Mouse (Mus musculus) large intestine, adult 2 months (tissue): ENCODE measurements around the gene Zbtb8b. TPM values are rescaled to one million over a fixed set of nuclear protein-coding genes. Genes with fewer than 3 reads are reported as not detected.
"Not testable (repeated sequence)": the region's sequence is repeated elsewhere in the genome, so short reads cannot be mapped to it uniquely, and the experiment has no call there.

ENCODE experiments used
- DNase-seq: peaks from one replicate; pipeline ENCODE4 v3.0.0-alpha.2; 2012; ENCODE audit warnings: low read depth, low spot score
- WGBS: fragments of 180-500 bp; shearing (Covaris S2); methylation state at CpG from one replicate; pipeline ENCODE4 v1.1.7; 2018; 5-methylcytosine and 5-hydroxymethylcytosine counted together
- polyA plus RNA-seq: library from polyadenylated mRNA; depleted of rRNA; stranded (reverse); fragments of >200 nt; gene quantifications from 2 replicates; pipeline ENCODE4 v1.2.3, GENCODE M21; 2012; rRNA removed

Gene Zbtb8b
- 0.02 TPM in 1 of 2 replicates, not detected in the other for polyA plus RNA-seq

- WGBS, result 4% methylated on average over 33 of the region's 33 CpGs
- no peak for DNase-seq
These were observed at the start of gene Zbtb8b for GRCm38 (mm10) chr4:129440340-129441063. Gene Zbtb8b, minus strand, starts transcription at chr4:129440853.

- DNase-seq, result no peak
- WGBS, result 76% methylated on average over 1 of the region's 1 CpGs
These were observed 40.4 kb upstream of the Zbtb8b start for GRCm38 (mm10) chr4:129481090-129481489.

GRCm38 (mm10) chr4:129479863-129480262 is 39.2 kb upstream of the Zbtb8b start:
- WGBS, result 89% methylated on average over 3 of the region's 3 CpGs

GRCm38 (mm10) chr4:129476047-129476446 is 35.4 kb upstream of the Zbtb8b start:
- 94% methylated on average over 11 of the region's 11 CpGs for WGBS
- no peak for DNase-seq

More at GRCm38 (mm10) chr4:129479863-129480262, 39.2 kb upstream of the Zbtb8b start:
- no peak for DNase-seq

- DNase-seq, result no peak
- 43% methylated on average over 4 of the region's 4 CpGs for WGBS
These were observed 23.7 kb upstream of the Zbtb8b start for GRCm38 (mm10) chr4:129464286-129464815.

GRCm38 (mm10) chr4:129463097-129464059 is 22.7 kb upstream of the Zbtb8b start:
- DNase-seq, result no peak
- 70% methylated on average over 24 of the region's 24 CpGs for WGBS

GRCm38 (mm10) chr4:129462118-129462517 is 21.5 kb upstream of the Zbtb8b start:
- 19% methylated on average over 3 of the region's 3 CpGs for WGBS
- no peak for DNase-seq

GRCm38 (mm10) chr4:129461183-129461960 is 20.7 kb upstream of the Zbtb8b start, which contains the start of gene Bsdc1:
Gene Bsdc1, plus strand, starts transcription at chr4:129461581.
- under 1% methylated on average over 46 of the region's 46 CpGs for WGBS
- peak; percentile 98 for DNase-seq

- under 1% methylated on average over 4 of the region's 4 CpGs for WGBS
- no peak for DNase-seq
These were observed 20.2 kb upstream of the Zbtb8b start for GRCm38 (mm10) chr4:129460827-129461182.

- 40% methylated on average over 3 of the region's 3 CpGs for WGBS
- no peak for DNase-seq
These were observed 19.1 kb upstream of the Zbtb8b start for GRCm38 (mm10) chr4:129459726-129460125.

- WGBS, result 81% methylated on average over 2 of the region's 2 CpGs
- DNase-seq, result not testable (repeated sequence)
These were observed 16.7 kb upstream of the Zbtb8b start for GRCm38 (mm10) chr4:129457311-129457710.

- DNase-seq, result no peak
- 45% methylated on average over 5 of the region's 5 CpGs for WGBS
These were observed 15.5 kb upstream of the Zbtb8b start for GRCm38 (mm10) chr4:129456126-129456525.

- peak; percentile 54 for DNase-seq
- WGBS, result under 1% methylated on average over 5 of the region's 5 CpGs
These were observed 14.6 kb upstream of the Zbtb8b start for GRCm38 (mm10) chr4:129455265-129455664.

- peak; percentile 65 for DNase-seq
- WGBS, result 29% methylated on average over 15 of the region's 15 CpGs
These were observed 11.0 kb upstream of the Zbtb8b start for GRCm38 (mm10) chr4:129451471-129452169.

GRCm38 (mm10) chr4:129450851-129451250 is 10.2 kb upstream of the Zbtb8b start:
- DNase-seq, result no peak
- 68% methylated on average over 2 of the region's 2 CpGs for WGBS

- WGBS, result 83% methylated on average over 6 of the region's 6 CpGs
- DNase-seq, result no peak
These were observed 8.1 kb upstream of the Zbtb8b start for GRCm38 (mm10) chr4:129448713-129449112.

GRCm38 (mm10) chr4:129447778-129448563 is 7.3 kb upstream of the Zbtb8b start:
- WGBS, result 80% methylated on average over 11 of the region's 11 CpGs
- no peak for DNase-seq

- whole genome bisulfite sequencing, result 84% methylated on average over 8 of the region's 8 CpGs
These were observed 6.7 kb upstream of the Zbtb8b start for GRCm38 (mm10) chr4:129447360-129447759.

More at GRCm38 (mm10) chr4:129447360-129447759, 6.7 kb upstream of the Zbtb8b start:
- no peak for DNase-seq
